Mouse (Mus musculus): ENCODE measurements around the gene Fgfr3.

Gene Fgfr3

DNA sequence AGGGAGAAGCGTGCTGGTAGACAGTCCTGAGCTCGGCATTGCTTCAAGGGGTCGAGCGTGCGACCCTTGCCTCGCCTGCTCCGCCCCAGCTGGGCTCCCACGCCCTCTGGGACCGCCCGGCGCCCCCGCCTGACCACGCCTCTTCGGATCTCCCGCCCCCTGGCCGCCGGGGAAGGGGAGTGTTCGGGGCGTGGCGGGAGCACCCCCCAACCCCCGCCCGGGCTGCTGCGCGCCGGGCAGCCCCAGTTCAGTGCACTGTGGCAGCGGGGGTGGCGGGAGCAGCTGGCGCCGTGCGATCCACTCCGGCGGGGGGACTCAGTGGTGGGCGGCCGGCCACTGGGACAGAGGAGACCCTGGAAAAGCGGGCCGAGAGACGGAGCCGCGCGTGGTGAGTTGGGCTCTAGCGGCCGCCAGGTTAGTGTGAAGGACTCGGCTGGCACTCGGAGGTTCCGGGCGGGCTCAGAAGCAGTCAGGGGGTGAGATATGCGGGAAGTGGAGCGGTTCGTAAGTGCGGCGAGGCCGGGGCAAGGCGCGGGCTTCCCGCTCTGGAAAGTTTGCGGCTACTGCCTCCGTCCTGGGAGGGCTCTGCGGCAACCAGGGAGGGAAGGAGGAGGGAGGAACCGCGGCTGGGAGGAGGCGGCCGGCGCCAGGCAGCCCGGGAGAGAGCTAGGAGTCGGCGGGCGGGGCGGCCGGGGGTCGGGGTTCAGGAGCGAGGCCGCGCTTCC, at the start of gene Fgfr3:
Gene Fgfr3, plus strand, starts transcription at position 134 of the 725 bp plus-strand sequence.
- in situ Hi-C loops (cut with MboI), result no loop called here

DNA sequence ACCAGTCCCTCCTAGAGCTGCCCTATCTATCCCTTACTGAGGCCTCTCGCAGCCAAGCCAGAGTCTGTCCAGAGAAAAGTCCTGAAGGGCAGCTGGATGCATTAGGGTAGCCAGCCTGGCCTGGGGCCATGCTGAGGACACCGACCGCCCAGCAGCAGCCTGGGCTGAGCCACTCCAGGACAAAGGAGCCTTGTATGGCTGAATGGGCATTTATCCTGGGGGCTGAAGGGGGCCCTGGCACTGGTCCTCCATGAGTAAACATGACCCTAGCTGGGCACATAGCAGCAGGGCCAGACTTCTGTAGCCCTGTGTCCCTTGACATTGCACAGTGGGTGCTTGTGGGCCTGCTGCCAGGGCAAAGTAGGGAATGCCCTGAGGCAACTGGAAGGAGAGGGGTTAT, 47.0 kb upstream of the Fgfr3 start:
- in situ Hi-C loops (cut with MboI), result no loop called here

DNA sequence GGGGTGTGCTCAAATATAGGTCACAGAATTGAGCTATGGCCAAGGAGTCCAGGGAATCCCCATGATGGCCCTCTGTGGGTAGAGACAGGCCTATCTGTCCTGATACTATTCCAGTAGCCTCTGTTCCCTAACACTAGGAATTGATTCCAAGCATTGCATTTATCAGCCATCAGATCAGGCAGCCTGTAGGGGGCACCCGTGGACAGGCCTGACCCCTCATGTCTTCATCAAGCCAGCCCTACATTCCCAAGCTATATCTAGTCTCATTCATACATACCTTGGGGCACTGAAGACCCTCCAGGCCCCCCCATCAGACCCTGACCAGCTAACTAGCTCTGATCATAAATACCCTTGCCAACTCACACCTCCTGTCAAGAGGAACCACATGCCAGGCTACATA, 45.5 kb upstream of the Fgfr3 start:
- in situ Hi-C loops (cut with MboI), result no loop called here

DNA sequence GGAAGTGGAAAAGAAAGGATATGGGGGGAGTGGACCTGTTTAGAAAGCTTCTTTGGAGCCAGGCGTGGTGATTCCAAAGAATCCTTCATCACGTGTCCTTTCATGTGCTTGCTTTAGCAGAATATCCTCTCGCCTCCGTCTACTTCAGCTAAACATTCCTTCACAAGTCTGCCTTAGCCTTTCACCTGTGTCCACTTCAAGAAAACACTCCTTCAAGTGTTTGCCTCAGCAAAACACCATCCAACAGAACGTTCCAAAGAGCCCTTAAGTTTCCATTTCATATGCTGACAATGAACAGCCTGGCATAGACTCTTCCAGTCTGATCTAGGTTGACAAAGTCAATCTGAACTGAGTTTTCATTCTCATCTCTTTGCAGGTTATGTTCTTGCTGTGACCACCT, 43.2 kb upstream of the Fgfr3 start:
- in situ Hi-C loops (cut with MboI), result no loop called here

DNA sequence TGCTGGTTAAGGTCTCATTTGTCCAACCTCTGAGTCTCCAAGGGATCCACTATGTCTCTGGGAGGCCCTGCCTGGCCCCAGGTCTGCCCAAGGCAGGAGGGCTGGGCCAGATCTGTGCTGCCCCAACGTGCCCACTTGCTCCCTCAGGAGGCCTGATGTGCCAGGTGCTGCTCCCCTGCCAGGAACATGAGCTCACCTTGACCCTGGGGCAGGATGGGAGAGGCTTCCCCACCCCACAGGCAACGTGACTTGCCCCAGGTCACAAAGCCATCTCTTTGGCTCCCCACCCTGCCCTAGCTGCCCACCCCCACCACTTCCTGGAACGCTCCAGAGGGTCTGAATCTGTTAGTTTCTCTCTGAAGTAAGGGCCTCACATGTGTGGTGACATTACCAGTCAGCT, 40.4 kb upstream of the Fgfr3 start:
- in situ Hi-C loops (cut with MboI), result no loop called here

DNA sequence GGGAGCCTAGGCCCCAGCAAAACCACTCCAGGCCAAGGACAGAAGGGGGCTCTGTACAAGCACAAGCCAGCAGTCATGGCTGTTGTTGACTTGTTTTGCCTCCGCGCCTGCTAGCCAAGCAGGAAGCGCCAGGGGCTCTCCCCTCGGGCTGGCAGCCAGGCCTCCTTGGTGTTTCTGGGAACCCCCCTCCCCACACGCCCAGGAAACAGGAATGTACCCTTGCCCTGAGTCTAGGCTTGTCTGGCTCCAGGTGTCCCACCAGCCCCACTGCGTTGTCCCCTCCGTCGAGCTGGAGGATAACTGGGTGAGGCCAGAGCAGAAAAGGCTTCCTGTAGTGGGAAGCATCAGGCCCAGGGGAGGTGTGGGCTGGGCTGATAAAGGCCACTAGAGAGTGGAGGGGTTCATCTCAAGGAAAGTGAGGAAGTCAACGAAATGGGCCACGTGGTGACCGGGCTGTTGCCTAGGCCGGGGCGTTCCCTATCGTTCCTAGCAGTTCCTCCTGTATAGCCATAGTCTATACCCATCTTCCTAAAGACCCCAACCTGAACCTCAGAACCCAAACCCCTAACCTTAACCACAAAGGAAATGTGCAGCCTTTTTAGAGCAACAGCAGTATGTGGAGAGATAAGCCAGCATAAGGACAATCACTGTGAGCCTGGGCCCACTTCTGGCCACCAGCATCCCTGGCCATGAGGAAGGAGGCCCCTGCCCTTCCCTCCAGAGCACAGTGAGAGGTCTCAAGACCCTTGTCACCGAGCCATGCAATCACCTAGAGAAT, 39.7 kb upstream of the Fgfr3 start:
- in situ Hi-C loops (cut with MboI), result no loop called here

DNA sequence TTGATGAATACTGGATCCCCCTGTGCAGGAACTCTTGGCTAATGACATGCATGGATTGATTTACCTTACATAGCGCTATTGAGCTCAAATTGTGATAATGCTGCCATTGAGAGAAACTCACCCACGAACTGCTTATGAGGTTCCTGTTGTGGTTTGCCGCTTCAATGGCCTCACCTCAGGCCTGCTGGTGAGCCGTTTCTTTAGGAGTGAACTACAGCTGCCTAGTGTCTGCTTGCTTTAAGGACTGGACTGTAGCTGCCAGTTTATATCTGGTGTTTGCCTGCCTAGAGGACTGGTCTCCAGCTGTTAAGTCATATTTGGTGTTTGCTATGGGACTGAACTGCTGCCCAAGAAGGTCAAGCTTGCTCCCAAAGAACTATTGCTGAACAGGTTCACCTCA, 38.5 kb upstream of the Fgfr3 start:
- in situ Hi-C loops (cut with MboI), result no loop called here

DNA sequence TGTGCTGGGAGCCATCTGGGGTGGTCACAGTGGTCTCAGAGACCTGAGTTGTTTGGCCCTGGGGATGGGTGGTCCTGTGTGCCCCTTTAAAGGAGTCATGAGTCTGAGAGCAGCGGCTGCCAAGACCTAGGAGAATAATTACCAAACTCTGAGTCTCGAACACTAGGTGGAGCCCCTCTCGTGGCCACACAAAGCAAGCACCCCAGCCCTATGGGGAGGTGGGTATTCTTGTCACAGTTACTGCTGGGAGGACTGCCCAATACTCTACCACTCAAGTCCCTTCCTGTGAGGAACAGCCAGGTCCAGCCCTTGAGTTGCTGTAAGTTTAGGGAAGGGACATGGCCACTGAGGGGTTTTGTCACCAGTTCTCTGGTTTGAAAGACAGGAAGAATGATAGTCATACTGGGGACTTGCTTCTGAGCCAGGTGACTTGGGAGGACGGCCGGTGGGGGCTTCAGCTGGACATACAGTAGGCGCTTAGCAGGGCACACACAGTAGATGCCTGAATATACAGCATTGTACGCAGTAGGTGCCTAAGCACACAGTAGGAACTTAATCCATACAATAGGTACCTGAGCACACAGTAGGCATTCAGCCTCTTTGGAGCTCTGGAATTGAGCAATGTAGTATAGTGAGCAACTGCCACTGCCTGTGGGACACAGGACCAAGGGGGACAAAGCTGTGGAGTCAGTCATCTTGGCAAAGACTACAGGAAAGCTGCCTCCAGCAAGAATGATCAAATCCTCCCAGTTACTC, 37.4 kb upstream of the Fgfr3 start:
- in situ Hi-C loops (cut with MboI), result no loop called here

DNA sequence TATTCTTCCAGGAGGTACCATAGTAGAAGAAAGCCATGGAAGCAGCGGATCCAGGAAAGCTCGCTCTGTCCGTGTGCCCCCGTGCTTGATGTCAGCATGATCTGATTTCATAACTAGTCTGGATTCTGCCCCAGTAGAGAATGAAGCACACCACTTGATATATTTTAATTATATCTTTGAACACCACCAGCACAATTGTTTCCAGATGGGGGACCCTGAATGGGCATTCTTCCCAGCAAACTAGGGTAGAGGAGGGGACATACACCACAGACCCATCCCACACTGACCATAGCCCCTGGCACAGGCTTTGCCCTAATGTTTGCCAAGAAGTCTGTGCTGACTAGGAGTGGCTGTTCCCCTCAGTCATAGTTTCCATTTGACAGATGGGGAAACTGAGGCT, 36.5 kb upstream of the Fgfr3 start:
- in situ Hi-C loops (cut with MboI), result no loop called here

DNA sequence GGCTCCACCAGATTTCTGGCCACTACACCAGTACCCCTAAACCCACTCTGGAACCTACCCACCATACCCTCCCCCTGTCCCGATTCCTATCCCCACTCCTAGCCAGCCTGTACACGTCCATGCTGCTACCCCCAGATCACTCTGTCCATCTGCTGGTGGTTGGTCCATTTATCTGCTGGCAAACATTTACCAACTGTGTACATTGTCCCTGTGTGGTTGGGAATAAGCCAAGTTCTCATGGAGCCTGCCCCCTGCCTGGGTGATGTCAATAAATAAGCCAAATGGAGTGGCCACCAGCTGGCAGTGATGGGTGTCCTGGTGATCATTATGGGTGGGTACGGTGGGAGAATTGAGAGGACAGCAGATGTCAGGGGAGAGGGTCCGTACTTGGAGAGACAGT, 34.3 kb upstream of the Fgfr3 start:
- in situ Hi-C loops (cut with MboI), result no loop called here

DNA sequence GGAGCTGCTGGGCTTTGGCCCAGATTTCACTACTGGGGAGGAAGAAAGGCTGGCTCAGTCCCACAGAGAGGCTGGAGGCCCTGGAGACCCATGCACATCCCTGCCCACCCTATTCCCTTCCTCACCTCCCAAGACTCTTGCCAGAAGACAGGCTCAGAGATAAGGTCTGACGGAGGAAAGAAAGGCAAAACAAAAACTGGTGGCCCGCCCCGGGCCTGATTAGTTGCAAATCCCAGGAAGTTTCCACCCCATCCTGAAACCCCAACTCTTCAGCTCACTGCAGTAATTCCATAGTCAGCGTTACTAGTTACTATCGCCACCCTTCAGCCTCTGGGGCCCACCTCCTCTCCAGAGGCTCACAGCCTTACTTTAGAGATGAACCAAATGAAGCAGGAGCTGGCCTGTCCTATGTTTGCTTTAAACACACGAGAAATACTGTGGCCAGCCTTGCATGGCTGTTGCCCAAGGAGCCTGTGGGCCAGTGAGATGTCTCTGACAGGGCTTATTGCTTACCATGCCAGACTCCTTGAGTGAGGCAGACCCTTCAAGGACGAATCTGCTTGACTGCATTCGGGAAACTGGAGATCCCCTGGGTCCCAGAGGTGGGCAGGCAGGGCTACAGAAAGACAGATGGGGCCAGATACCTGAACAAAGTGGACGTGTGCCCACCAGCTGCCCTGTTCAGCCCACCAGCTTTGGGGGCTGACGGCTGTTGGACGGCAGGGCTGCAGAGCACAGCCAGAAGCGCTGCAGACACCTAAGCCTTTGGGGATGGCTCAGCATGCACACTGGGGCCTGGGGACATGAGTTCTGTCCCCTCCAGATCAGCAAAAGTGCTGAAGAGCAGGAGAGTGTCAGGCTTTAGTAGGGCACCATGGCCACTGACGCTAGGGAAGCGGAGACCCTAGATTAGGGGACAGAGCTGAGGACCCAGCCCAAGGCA, 32.9 kb upstream of the Fgfr3 start:
- in situ Hi-C loops (cut with MboI), result no loop called here

DNA sequence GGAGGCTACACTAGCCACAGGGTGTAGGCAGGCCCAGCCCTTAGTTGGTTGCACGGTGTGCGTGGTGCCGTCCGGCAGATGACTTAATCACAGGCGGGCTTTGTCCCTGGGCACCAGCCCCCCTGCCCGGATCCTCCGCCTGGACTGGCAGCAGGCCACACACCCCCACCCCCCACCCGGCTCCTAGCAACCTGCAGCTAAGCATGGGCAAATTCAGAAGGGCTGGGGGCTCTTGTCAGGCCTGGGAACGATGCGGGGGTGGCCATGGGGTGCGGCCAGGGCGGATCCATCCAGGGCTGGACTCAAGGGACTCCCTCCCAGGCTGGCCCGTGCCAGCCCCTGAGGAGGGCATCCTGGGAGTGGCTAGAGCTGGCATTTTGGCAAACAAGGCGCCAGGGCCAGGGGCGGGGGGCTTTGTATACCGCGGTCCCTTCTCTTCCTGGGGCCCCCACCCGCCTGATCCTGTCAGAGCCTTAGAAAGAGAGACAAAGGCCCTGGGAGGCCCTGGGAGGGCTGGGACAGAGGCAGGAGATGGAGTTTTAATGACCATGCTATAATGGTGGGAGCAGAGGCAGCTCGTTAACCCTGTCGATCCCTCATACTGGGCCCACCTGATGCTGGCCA, 32.1 kb upstream of the Fgfr3 start:
- in situ Hi-C loops (cut with MboI), result no loop called here

DNA sequence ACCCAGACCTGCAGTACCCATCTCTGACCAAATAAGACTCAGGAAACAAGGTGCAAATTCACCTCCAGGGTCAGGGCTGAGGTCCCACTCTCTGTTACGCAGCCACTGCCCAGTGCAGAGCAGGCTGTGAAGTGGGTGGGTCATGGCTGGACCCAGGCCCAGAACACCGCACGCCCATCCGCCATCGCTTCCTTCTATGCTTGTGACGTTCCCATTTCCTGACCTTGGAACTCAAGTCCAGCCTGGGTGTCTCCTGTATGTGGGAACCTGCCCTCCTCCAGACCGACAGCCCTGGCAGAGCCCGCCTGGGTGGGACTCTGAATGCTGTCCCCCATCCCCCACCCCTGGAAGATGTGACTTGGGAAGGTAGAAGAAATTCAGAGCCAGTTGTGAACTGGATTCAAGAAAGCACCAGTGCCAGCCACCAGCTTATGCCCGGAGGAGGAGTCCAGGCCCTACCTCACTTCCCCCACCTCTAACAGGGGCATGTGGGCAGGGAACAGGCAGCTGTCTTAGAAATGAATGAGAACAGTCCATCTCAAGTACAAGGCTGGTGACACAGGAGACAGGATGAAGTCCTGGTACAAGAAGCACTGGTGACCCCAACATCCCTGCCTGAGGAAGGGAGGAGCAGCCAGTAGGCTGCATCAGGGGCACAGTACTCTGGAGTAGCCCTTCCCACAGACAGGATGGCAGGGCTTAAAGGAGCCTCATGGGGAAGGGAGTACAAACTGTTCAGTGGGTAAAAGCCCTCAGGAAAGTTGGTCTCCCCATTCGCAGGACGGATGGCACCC, 31.4 kb upstream of the Fgfr3 start:
- in situ Hi-C loops (cut with MboI), result no loop called here

DNA sequence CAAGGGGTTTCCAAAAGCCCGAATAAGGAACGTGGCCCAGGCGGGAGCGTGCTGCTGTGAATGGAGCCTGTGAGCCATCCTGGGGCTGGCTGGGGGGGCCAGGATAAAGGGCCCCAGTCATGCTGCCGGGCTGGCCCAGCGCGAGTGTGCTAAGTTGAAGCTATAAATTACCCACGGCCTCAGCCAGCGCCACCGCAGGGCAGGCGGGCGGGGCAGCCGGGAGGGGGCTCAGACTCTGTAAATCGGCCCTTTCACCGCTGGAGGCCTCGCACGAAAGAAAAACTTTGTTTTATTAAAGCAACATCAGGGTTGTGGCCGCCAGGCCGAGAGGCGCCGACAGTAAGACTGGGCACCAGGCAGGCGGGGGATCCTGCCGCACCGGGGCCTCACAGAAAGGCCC, 29.1 kb upstream of the Fgfr3 start:
- in situ Hi-C loops (cut with MboI), result no loop called here

DNA sequence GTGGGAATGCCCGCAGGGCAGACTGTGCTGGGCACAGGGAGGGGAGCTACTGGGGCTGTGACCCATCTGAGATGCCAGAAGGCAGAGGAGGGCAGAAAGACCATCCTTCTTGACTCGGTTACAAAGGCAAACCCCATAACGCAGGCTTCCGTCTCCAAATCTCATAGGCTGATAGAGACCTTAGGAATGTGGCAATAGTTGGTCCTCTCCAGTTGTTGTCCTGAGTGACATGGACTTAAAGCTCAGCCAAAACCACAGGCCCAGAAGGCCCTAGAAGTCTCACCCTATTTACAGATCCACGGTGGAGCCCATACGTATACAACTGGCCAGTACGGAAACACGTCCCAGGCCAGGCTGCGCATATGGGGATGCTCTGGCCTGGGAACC, 27.0 kb upstream of the Fgfr3 start:
- in situ Hi-C loops (cut with MboI), result no loop called here

DNA sequence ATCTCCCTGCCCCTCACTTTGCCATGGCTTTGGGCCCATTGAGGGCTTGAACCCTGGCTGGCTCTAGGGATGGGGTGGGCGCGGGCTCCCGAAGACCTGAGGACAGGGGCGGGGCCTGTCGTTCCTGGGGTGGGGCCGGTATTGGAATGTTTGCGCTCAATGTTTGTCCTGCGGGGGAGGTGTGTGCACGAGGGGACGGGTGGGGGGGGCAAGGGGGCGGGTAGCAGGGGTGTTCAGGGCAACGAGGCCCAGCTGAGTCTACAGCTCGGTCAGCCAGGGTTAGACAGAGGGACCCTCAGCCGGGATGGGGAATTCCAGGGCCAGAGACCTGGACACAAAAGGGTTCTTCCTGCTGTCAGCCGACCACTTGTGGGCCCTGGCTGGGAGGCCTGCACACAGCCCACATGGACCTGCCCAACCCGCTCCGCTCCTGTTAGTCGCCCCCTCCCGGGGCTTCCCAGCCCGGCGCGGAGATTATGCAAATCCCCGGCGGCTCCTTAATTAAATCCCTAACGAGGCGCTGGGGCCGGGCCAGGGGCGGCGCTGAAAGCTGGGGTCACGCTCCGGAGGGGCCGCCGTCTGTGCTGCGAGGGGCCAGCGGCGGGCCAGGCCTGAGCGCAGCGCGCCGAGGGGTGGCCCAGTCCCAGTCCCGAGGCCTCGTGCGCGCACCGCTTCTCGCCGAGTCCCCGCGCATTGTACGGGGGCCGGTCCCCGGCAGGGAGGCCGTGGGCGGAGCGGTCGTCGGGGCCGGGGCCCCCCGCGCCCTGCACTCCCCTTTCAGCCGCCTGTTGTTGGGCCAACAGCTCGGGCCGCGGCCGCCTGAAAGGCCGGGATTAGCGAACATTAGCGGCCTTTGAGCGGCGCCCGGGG, 26.4 kb upstream of the Fgfr3 start:
- in situ Hi-C loops (cut with MboI), result no loop called here

DNA sequence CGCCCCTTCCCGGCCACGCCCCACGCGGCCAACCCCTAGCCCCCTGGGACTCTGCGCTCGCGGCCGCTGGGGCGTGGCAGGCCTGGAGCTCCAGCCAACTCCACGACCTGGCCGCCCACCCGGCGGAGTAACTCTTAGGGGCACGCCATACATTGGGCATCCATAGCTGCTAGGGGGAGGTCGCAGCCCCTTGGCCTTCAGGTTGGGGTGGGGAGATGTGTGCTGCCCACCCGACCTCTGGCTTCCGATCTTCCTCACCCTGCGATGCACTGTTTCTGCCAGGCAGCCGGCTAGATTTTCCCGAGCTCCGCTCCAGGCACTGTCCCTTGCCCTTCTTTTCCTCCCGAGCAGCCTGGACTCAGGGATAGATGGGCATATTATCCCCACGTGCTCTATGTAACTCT, 25.8 kb upstream of the Fgfr3 start:
- in situ Hi-C loops (cut with MboI), result no loop called here

DNA sequence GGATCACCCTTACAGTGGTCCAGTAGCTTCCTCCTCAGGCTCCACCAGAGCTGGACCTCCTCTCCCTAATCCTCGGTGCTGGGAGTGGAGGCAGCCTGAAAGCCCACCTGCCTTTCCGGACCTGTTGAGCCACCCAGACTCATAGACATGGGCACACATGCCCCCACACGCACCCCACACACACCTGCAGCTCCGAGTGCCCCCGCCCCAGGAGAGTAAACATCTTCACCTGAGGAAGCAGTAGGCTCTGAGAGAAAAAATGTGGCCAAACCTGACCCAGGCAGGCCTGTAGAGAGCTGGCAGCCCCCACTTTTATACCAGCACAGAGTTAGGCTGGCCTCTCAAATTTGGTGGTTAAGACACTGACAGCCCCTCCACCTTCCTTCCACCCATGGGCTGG, 25.0 kb upstream of the Fgfr3 start:
- in situ Hi-C loops (cut with MboI), result no loop called here

DNA sequence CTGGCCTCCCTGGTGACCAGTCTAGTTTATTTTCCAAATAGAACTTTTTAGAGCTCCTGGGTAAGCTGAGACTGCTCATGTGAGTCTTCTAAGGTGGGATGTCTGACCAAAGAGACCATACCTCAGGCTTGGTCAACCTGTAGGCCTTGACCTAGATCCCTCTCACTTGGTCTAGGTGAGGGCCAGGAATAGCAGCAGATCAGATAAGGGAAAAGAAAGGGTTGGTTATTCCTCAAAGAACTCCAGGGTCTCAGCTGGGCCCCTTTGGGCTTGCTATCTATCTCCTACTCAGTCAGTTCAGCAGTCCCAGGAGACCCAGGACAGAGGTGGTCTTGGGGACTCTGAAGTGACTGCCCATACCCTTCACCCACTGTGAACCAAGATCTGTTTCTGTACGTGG, 23.9 kb upstream of the Fgfr3 start:
- in situ Hi-C loops (cut with MboI), result no loop called here

All from mature B cell (primary cell).